Mouse (Mus musculus) induced T-regulatory cell, adult 2 months (primary cell): Measurements from ENCODE around the gene Myl4.

ENCODE experiments used
- DNase-seq: peaks from one replicate; pipeline ENCODE4 v3.0.0-alpha.2; 2012; ENCODE audit warnings: low read depth

Myl4 gene

GRCm38 (mm10) chr11:104631306-104631705, 80.8 kb downstream of the Myl4 start:
- peak; percentile 63 for DNase-seq

- peak; percentile 46 for DNase-seq
These were observed 86.5 kb downstream of the Myl4 start for GRCm38 (mm10) chr11:104637010-104637409.

- no peak for DNase-seq
These were observed 87.5 kb downstream of the Myl4 start for GRCm38 (mm10) chr11:104638006-104638405.

DNA sequence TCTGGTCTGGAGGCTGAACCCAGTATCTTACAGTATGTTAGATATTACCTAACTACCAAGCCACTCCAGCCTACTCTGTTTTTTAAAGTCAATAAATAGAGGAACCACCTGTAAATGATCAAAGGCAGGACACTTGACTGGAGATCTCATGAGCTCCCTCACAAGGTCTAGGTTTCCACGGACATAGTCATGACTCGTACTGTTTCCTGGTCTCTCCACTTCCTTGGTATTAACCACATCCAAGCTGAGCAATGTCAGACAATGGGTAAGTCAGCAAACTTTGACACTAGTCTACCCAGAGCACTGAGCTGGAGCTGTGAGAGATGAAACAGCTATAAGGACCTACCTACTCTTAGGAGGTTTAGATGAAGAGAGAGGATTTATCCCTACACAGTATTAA, 88.4 kb downstream of the Myl4 start:
- no peak for DNase-seq

DNA sequence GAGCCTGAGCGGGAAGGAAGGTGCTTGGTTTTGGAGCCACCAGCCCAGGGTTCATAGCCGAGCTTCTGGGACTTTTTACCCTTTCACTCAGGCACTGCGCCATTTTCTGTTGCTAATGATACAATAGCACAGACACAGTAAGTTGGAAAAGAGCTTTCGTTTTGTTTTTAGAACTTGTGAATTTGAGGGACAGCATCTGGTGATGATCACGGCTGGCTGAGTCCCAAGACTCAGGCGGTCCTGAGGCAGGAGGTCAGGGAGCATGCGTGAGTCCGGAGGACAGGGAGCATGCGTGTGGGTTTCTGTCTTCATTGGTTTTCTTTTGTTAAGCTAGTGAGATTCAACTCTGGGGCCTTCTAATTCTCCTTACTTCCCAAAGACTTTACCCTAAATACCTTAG, 89.2 kb downstream of the Myl4 start:
- DNase-seq = no peak

- no peak for DNase-seq
These were observed 90.4 kb downstream of the Myl4 start for GRCm38 (mm10) chr11:104640894-104641293.

GRCm38 (mm10) chr11:104643236-104643635, 92.8 kb downstream of the Myl4 start:
- no peak for DNase-seq
